Mouse (Mus musculus): ENCODE results near the gene Hoxc11. TPM values are rescaled to one million over a fixed set of nuclear protein-coding genes. Genes with fewer than 3 reads are reported as not detected.

The Hoxc11 gene
- polyA plus RNA-seq, 1 experiment: not detected

DNA sequence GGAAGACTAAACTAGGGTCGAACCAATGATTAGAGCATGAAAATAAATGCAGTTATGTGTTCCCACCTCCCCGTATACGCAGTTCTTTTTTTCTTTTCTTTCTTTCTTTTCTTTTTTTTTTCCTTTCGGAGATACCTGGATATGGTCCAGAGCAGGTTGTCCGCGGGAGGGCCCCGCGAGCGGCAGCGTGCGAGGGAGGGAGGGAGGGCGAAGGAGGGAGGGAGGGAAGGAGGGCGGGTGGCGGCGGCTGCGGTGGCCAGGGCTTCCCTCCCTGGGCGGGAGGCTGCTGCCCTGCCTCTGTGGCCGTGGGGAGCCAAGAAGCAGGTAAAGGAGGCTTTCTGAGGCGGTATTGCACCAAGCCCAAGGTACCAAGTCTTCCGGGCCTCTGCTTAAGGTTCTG is 21.9 kb downstream of the Hoxc11 start, which contains the start of gene Hoxc9:
Gene Hoxc9, plus strand, starts transcription at position 269 of the 400 bp plus-strand sequence.
- H3K4me1 ChIP-seq (ENCODE audit: control insufficient read depth): no peaks in the 10 kb centered on the region
- H3K9me3 ChIP-seq (ENCODE audit: control insufficient read depth, low read length): peaks cover 4% of the 10 kb centered on the region; the same call in 1 of the 2 replicates
- no peak within 1 kb of the TSS for H3K4me3 ChIP-seq (replicated peaks)
- TF ChIP-seq TAL1 (IDR thresholded peaks at IDR 0.05; ENCODE audit: low read length) (no peak), GATA1 (IDR thresholded peaks at IDR 0.05; ENCODE audit: low read length) (no peak)
- H3K27me3 ChIP-seq (ENCODE audit: control insufficient read depth): peaks cover 100% of the 10 kb centered on the region
- no peaks in the 10 kb centered on the region for H3K36me3 ChIP-seq (ENCODE audit: control insufficient read depth)

GRCm38 (mm10) chr15:102976631-102977422 is 22.6 kb downstream of the Hoxc11 start:
- H3K36me3 ChIP-seq (ENCODE audit: control insufficient read depth): no peaks in the 10 kb centered on the region
- H3K27me3 ChIP-seq (ENCODE audit: control insufficient read depth): peaks cover 100% of the 10 kb centered on the region
- H3K9me3 ChIP-seq (ENCODE audit: control insufficient read depth, low read length): peaks cover 9% of the 10 kb centered on the region; the same call in 1 of the 2 replicates
- H3K4me3 ChIP-seq (replicated peaks): no peak overlapping the region
- TF ChIP-seq GATA1 (IDR thresholded peaks at IDR 0.05; ENCODE audit: low read length) (no peak), TAL1 (IDR thresholded peaks at IDR 0.05; ENCODE audit: low read length) (no peak)
- no peaks in the 10 kb centered on the region for H3K4me1 ChIP-seq (ENCODE audit: control insufficient read depth)

- no peak overlapping the region for H3K4me3 ChIP-seq (replicated peaks)
- no peak for TF ChIP-seq TAL1 (IDR thresholded peaks at IDR 0.05; ENCODE audit: low read length)
- no peak for TF ChIP-seq GATA1 (IDR thresholded peaks at IDR 0.05; ENCODE audit: low read length)
- H3K27me3 ChIP-seq (ENCODE audit: control insufficient read depth): peaks cover 100% of the 10 kb centered on the region
- no peaks in the 10 kb centered on the region for H3K36me3 ChIP-seq (ENCODE audit: control insufficient read depth)
- peaks cover 11% of the 10 kb centered on the region; the same call in 1 of the 2 replicates for H3K9me3 ChIP-seq (ENCODE audit: control insufficient read depth, low read length)
- no peaks in the 10 kb centered on the region for H3K4me1 ChIP-seq (ENCODE audit: control insufficient read depth)
Observed at GRCm38 (mm10) chr15:102977423-102977974, 23.3 kb downstream of the Hoxc11 start.

DNA sequence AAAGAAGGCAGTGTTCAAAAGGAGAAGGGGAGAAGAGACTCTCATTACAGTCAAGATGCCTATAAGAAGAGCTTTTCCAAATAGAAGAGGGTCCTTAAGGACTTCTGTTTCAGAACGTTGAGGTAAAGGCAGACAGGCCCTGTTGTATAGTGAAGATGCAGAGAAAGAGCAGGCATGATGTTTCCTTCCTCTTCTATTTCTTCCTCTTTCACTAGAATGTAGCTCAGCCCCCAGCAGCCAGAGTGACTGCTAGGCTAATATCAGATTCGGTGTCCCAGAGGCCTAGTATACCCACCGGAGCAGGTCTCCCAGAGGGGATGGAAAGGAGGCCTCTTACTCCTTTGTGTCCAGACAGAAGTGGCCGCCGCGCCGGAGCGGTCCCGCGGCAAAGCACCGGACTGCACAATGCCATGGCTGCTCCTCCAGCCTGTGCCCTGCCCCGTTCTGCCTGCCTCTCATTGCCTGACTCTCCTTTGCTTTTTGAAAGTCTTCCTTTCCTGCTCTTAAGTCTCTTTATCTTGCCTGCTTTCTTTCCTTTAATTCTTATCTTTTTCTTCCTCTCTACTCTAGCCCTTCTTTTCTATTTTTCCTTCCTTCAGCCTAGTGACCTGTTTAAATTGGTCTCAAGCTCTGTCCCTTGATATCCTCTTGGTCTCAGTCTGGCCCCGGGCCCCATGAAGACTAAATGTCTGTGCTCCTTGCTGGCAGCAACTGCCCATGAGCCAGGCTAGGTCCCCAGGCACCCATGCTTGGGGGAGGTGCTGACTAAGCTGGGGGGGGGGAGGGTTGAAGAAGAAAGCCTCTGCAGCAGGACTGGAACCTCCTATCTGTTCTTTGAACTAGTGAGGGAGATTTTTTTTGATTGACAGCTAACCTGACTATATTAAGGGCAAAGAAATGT is 24.6 kb downstream of the Hoxc11 start:
- Histone ChIP-seq H3K27me3 (ENCODE audit: control insufficient read depth) (peaks cover 100% of the 10 kb centered on the region), H3K4me3 (replicated peaks) (no peak overlapping the region), H3K36me3 (ENCODE audit: control insufficient read depth) (no peaks in the 10 kb centered on the region), H3K4me1 (ENCODE audit: control insufficient read depth) (no peaks in the 10 kb centered on the region), H3K9me3 (ENCODE audit: control insufficient read depth, low read length) (peaks cover 11% of the 10 kb centered on the region; the same call in 1 of the 2 replicates)
- TF ChIP-seq GATA1 (IDR thresholded peaks at IDR 0.05; ENCODE audit: low read length): no peak
- TF ChIP-seq TAL1 (IDR thresholded peaks at IDR 0.05; ENCODE audit: low read length): no peak

- H3K9me3 ChIP-seq (ENCODE audit: control insufficient read depth, low read length): peaks cover 11% of the 10 kb centered on the region; the same call in 1 of the 2 replicates
- peaks cover 100% of the 10 kb centered on the region for H3K27me3 ChIP-seq (ENCODE audit: control insufficient read depth)
- no peak overlapping the region for H3K4me3 ChIP-seq (replicated peaks)
- no peaks in the 10 kb centered on the region for H3K36me3 ChIP-seq (ENCODE audit: control insufficient read depth)
- TF ChIP-seq GATA1 (IDR thresholded peaks at IDR 0.05; ENCODE audit: low read length) (no peak), TAL1 (IDR thresholded peaks at IDR 0.05; ENCODE audit: low read length) (no peak)
- H3K4me1 ChIP-seq (ENCODE audit: control insufficient read depth): no peaks in the 10 kb centered on the region
Observed at GRCm38 (mm10) chr15:102979936-102980335, 25.7 kb downstream of the Hoxc11 start.

- TF ChIP-seq TAL1 (IDR thresholded peaks at IDR 0.05; ENCODE audit: low read length) (no peak), GATA1 (IDR thresholded peaks at IDR 0.05; ENCODE audit: low read length) (no peak)
- Histone ChIP-seq H3K4me1 (ENCODE audit: control insufficient read depth) (no peaks in the 10 kb centered on the region), H3K36me3 (ENCODE audit: control insufficient read depth) (no peaks in the 10 kb centered on the region), H3K9me3 (ENCODE audit: control insufficient read depth, low read length) (peaks cover 11% of the 10 kb centered on the region; the same call in 1 of the 2 replicates), H3K4me3 (replicated peaks) (no peak overlapping the region), H3K27me3 (ENCODE audit: control insufficient read depth) (peaks cover 100% of the 10 kb centered on the region)
Observed at GRCm38 (mm10) chr15:102980352-102980751, 26.1 kb downstream of the Hoxc11 start.

DNA sequence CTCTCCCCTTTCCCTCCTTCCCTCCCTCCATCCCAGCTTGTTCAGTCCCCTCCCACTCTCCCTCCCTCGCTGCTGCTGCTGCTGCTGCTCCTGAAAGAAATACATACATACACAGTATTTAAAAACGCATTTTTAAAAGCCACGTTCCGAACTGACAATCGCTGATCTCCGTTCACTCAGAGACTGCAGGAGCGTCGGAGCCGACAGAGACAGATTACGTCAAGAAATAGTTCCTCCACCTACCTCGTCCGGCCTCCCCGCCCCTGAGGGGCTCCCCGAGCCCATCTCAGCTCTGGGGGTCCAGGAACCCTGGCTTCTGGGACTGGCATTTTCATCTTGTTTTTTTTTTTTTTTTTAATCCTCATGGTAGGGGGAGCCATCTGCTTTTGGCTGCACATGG is 26.7 kb downstream of the Hoxc11 start:
- H3K36me3 ChIP-seq (ENCODE audit: control insufficient read depth): no peaks in the 10 kb centered on the region
- no peak overlapping the region for H3K4me3 ChIP-seq (replicated peaks)
- TF ChIP-seq TAL1 (IDR thresholded peaks at IDR 0.05; ENCODE audit: low read length) (no peak), GATA1 (IDR thresholded peaks at IDR 0.05; ENCODE audit: low read length) (no peak)
- peaks cover 7% of the 10 kb centered on the region; the same call in 1 of the 2 replicates for H3K9me3 ChIP-seq (ENCODE audit: control insufficient read depth, low read length)
- no peaks in the 10 kb centered on the region for H3K4me1 ChIP-seq (ENCODE audit: control insufficient read depth)
- H3K27me3 ChIP-seq (ENCODE audit: control insufficient read depth): peaks cover 100% of the 10 kb centered on the region

- Histone ChIP-seq H3K4me1 (ENCODE audit: control insufficient read depth) (no peaks in the 10 kb centered on the region), H3K9me3 (ENCODE audit: control insufficient read depth, low read length) (peaks cover 7% of the 10 kb centered on the region; the same call in 1 of the 2 replicates), H3K27me3 (ENCODE audit: control insufficient read depth) (peaks cover 100% of the 10 kb centered on the region), H3K36me3 (ENCODE audit: control insufficient read depth) (no peaks in the 10 kb centered on the region), H3K4me3 (replicated peaks) (no peak overlapping the region)
- no peak for TF ChIP-seq GATA1 (IDR thresholded peaks at IDR 0.05; ENCODE audit: low read length)
- no peak for TF ChIP-seq TAL1 (IDR thresholded peaks at IDR 0.05; ENCODE audit: low read length)
Observed at GRCm38 (mm10) chr15:102981379-102982288, 27.4 kb downstream of the Hoxc11 start.

Measured in erythroblast, embryonic 14.5 days (primary cell).